Mouse (Mus musculus) heart, adult 2 months (tissue): ENCODE results near the gene Hip1r. TPM values are rescaled to one million over a fixed set of nuclear protein-coding genes. Genes with fewer than 3 reads are reported as not detected.
A peak's percentile ranks its signal among the peaks of the same experiment; 100 is the strongest.

Experiments used
- DNase-seq, 2 experiments: peaks; one replicate each; pipeline ENCODE4 v3.0.0; 2021
- H3K27ac ChIP-seq: fragments of 200-600 bp; 2 replicates; pipeline ENCODE4 v1.8.1; 2022
- H3K27me3 ChIP-seq: fragments of 200-500 bp; 2 replicates; pipeline ENCODE4 v1.6.1; 2012; ENCODE audit warnings: mild to moderate bottlenecking, low read length, inconsistent platforms, mixed read lengths; ENCODE audit not compliant: control insufficient read depth, insufficient read depth
- H3K36me3 ChIP-seq: fragments of 200-500 bp; 2 replicates; pipeline ENCODE4 v1.6.1; 2012; ENCODE audit warnings: low read length, inconsistent platforms; ENCODE audit not compliant: control insufficient read depth, insufficient read depth
- H3K4me1 ChIP-seq: fragments of 200-500 bp; 2 replicates; pipeline ENCODE4 v1.6.1; 2011; ENCODE audit warnings: low read length; ENCODE audit not compliant: control insufficient read depth, insufficient read depth
- H3K4me3 ChIP-seq: fragments of 200-600 bp; 2 replicates; pipeline ENCODE4 v1.8.1; 2022
- H3K79me2 ChIP-seq: fragments of 200-500 bp; replicated peaks from 2 replicates; pipeline ENCODE4 v1.6.1; 2012; ENCODE audit warnings: mild to moderate bottlenecking, inconsistent platforms, low read length, moderate library complexity, mixed read lengths; ENCODE audit not compliant: control insufficient read depth, insufficient read depth
- H3K9ac ChIP-seq: fragments of 200-500 bp; 2 replicates; pipeline ENCODE4 v1.6.1; 2012; ENCODE audit warnings: low read depth, mild to moderate bottlenecking, control low read depth, inconsistent platforms, low read length, mixed read lengths
- CTCF ChIP-seq: fragments of 200-600 bp; IDR thresholded peaks from 2 replicates; pipeline ENCODE4 v1.8.1; 2022; ENCODE audit warnings: antibody characterized with exemption, mild to moderate bottlenecking, moderate library complexity
- EP300 ChIP-seq: fragments of 200-500 bp; IDR thresholded peaks from 2 replicates; pipeline ENCODE4 v1.6.1; 2011; ENCODE audit warnings: low read depth, low read length, control low read depth; ENCODE audit not compliant: insufficient read depth
- POLR2A ChIP-seq: fragments of 200-500 bp; IDR thresholded peaks from 2 replicates; pipeline ENCODE4 v1.6.1; 2011; ENCODE audit warnings: mild to moderate bottlenecking, low read depth, low read length, control low read depth; ENCODE audit not compliant: insufficient read depth
- WGBS: fragments of 180-500 bp; shearing (Covaris S2); methylation state at CpG from one replicate; pipeline ENCODE4 v1.1.7; 2018; 5-methylcytosine and 5-hydroxymethylcytosine counted together
- intact Hi-C: fragments of 180-260 bp; cut with DNase I; formaldehyde crosslinking; loops from one replicate; pipeline ENCODE4 v1.15.1; 2025
- polyA plus RNA-seq: library from polyadenylated mRNA; depleted of rRNA; stranded (reverse); fragments of >200 nt; gene quantifications from 2 replicates; pipeline ENCODE4 v1.2.3, GENCODE M21; 2012
- total RNA-seq, 2 experiments: library from RNA; stranded (reverse); gene quantifications; 2 replicates each; pipeline ENCODE4 v1.2.3; 2021

Gene Hip1r
- total and polyA plus RNA-seq, 3 experiments: 7.0 to 16.7 (median 16.3) TPM

DNA sequence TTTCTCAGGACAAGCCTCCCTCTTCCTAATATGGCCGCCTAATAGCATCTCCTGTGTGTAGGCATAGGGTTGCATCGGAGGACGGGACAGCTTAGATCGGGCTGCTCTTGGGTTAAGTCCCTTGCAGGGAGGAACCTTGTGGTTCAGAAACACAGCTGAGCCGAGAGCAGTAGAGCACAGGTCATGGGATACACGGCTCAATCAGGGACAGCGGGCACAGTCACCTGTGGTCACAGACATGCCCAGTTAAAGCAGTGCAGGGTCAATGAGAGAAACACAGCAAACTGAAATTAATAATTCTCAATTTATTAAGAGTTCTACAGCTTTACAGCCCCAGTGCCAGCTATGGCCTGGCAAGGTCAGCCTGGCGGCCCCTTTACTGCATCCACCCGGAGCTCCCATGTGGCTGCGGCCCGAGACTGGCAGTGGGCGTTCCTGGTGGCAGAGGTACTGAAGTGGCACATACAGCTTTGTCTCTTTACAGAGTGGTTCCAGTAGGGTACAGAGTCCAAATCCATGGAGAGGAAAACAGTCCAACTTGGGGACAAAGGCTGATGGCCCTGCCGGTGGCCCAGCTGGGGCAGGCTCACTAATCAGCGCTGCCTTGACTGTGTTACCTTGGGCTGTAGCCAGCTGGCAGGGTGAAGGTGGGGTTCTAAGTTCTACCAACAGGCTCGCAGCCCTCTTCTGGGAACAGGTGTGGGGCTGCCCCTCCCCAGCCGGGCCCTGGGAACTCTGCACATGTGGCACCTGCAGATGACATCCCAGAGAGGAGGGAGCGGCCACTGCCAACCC is 31.1 kb downstream of the Hip1r start:
- Histone ChIP-seq H3K4me1 (no peaks in the 10 kb centered on the region; the same call in 1 of the 2 replicates), H3K36me3 (no peaks in the 10 kb centered on the region), H3K79me2 (no peaks in the 10 kb centered on the region), H3K9ac (no peak overlapping the region), H3K27me3 (no peaks in the 10 kb centered on the region), H3K4me3 (no peak overlapping the region), H3K27ac (no peak overlapping the region)
- no peak for TF ChIP-seq EP300
- DNase-seq: no peak
- WGBS: 78% methylated on average over 17 of the region's 17 CpGs
- intact Hi-C loops: loop anchor here (5.0 kb wide), 1 partner anchor 38 kb away; no protein-coding TSS in a partner anchor

DNA sequence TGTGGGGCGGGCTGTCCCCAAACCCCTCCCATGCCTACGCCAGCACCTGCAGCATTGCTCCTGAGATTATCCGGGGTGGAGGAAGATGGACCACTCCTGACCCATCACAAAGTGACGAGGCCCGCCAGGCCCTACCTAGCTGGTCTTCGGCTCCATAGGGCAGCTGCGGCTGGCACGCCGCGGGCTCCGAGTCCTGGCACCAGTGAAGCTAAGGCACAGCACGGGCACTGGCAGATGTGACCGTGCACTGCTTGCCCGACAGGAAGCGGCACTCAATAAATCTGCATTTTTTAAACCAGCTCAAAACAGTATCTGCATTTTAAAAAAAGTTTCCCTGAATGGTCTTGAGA is 31.7 kb downstream of the Hip1r start:
- 0 out of 2 replicates have a peak, but pooled peaks cover 2% of the 10 kb centered on the region for H3K79me2 ChIP-seq
- 93% methylated on average over 15 of the region's 15 CpGs for WGBS
- H3K9ac ChIP-seq: no peak overlapping the region
- no peak overlapping the region for H3K27ac ChIP-seq
- DNase-seq: no peak
- TF ChIP-seq POLR2A (no peak), EP300 (no peak), CTCF (no peak)
- H3K36me3 ChIP-seq: peaks cover under 1% of the 10 kb centered on the region; the same call in 1 of the 2 replicates
- no peak overlapping the region for H3K4me3 ChIP-seq
- intact Hi-C loops: loop anchor here (5.0 kb wide), 1 partner anchor 37 kb away; no protein-coding TSS in a partner anchor
- no peaks in the 10 kb centered on the region for H3K27me3 ChIP-seq
- H3K4me1 ChIP-seq: no peaks in the 10 kb centered on the region; the same call in 1 of the 2 replicates

DNA sequence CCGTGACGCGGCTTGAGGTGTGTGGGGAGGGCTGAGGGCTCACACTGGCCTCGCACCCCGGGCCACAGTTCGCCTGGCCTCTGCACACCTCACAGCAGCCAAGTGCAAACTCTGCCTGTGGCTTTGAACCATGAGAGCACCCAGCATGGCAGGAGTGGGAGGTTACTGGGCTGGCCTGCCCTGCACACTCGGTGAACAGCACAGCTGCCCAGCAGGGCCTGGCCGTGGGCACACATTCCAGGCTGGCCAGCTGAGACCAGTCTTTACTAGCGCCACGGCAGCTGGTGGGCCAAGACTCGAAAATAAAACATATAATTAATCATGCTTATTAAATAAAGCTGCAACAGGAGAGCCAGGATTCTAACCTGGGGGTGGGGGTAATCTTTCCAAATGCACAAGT is 32.2 kb downstream of the Hip1r start:
- H3K36me3 ChIP-seq: peaks cover 3% of the 10 kb centered on the region; the same call in 1 of the 2 replicates
- 0 out of 2 replicates have a peak, but pooled peaks cover 2% of the 10 kb centered on the region for H3K79me2 ChIP-seq
- TF ChIP-seq EP300: no peak
- TF ChIP-seq POLR2A: no peak
- no peak for TF ChIP-seq CTCF
- H3K27me3 ChIP-seq: no peaks in the 10 kb centered on the region
- H3K27ac ChIP-seq: no peak overlapping the region
- H3K9ac ChIP-seq: no peak overlapping the region
- DNase-seq: no peak
- intact Hi-C loops: loop anchor here (5.0 kb wide), 1 partner anchor 37 kb away; no protein-coding TSS in a partner anchor
- no peak overlapping the region for H3K4me3 ChIP-seq
- WGBS: 84% methylated on average over 11 of the region's 11 CpGs
- H3K4me1 ChIP-seq: no peaks in the 10 kb centered on the region; the same call in 1 of the 2 replicates

DNA sequence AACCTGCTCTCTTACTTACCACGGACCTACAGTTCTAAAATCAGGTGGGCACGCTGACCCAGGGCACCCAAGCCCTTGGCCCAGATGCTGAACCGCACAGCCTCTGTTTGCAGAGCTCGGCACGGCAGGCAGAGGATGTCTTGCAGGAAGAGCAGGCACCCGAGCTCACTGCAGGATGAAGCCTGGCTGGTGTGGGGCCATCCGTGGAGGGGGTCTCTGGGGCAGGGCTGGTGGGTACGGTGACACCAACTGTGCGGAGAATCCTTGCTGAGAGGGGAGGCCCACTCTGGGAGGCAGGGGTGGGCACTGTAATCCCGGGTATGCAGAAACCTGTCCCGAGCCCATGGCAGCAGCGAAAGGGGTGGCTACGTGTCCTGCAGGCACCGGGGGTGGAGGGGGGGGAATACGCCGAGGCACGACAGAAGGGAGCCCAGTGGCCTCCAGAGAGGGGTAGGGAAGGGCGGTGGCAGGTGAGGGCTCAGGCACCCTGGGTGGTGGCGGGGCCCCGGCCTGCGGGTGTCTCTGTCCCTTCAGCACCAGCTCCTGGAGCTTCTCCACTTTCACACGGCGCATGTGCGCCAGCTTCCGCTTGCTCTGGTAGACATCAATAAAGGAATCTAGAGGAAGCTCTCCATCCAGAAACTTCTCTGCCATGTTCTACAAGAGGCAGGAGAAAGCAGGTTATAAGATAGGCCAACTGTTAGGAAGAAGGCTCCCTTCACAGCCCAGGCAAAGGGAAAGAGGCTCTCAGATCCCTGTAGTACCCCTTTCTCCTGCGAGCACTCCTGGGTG is 32.9 kb downstream of the Hip1r start:
- intact Hi-C loops: loop anchor here (5.0 kb wide), 1 partner anchor 36 kb away; no protein-coding TSS in a partner anchor
- Histone ChIP-seq H3K4me3 (no peak overlapping the region), H3K36me3 (peaks cover 3% of the 10 kb centered on the region; the same call in 1 of the 2 replicates), H3K79me2 (0 out of 2 replicates have a peak, but pooled peaks cover 2% of the 10 kb centered on the region), H3K27me3 (no peaks in the 10 kb centered on the region), H3K27ac (peak overlapping the region; percentile 31), H3K4me1 (peaks cover 2% of the 10 kb centered on the region), H3K9ac (no peak overlapping the region)
- 84% methylated on average over 26 of the region's 26 CpGs for WGBS
- DNase-seq: no peak
- TF ChIP-seq EP300 (no peak), POLR2A (no peak), CTCF (no peak)

DNA sequence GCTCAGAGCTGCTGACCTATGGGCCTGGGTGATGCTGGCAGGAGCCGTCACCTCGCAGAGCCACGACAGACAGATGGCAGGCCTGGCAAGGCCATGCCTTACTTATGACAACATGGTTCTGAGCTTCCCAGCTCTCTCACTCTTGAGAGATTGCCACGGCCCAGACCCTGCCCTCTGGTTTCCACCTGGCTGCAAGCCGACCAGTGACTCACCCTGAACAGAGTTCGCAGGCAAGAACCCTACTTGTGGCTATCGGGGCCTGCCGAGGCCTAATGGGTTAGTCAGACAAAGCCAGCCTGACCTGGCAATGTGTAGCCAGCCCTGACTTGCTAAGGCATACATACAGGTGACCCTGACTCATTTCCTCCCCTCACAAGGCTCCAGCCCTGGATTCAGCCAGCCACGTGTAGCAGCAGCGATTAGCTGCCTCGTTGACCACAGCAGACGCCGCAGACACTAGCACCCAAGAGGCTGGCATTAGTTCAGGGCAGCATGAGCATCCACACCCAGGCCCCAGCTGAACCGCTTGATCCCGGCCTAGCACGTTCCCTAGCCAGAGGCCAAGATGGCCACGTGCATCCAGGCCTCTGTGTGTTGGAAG is 33.6 kb downstream of the Hip1r start:
- WGBS: 53% methylated on average over 17 of the region's 17 CpGs
- Histone ChIP-seq H3K79me2 (0 out of 2 replicates have a peak, but pooled peaks cover 2% of the 10 kb centered on the region), H3K36me3 (peaks cover 3% of the 10 kb centered on the region; the same call in 1 of the 2 replicates), H3K4me3 (no peak overlapping the region), H3K27ac (peak overlapping the region; percentile 55), H3K4me1 (peaks cover 8% of the 10 kb centered on the region), H3K27me3 (no peaks in the 10 kb centered on the region), H3K9ac (no peak overlapping the region)
- intact Hi-C loops: loop anchor here (5.0 kb wide), 1 partner anchor 35 kb away; no protein-coding TSS in a partner anchor
- TF ChIP-seq POLR2A (no peak), EP300 (0 out of 2 replicates have a peak, but pooled peaks have one; percentile 26), CTCF (peak; percentile 15; the same call in 1 of the 2 replicates)
- DNase-seq: peak; percentile 66 to 81
